Mouse (Mus musculus): ENCODE measurements around the gene Pnpla8. TPM values are rescaled to one million over a fixed set of nuclear protein-coding genes. Genes with fewer than 3 reads are reported as not detected.

Gene Pnpla8
- polyA plus RNA-seq, 1 experiment from 2014 or later, result 53.5 TPM

DNA sequence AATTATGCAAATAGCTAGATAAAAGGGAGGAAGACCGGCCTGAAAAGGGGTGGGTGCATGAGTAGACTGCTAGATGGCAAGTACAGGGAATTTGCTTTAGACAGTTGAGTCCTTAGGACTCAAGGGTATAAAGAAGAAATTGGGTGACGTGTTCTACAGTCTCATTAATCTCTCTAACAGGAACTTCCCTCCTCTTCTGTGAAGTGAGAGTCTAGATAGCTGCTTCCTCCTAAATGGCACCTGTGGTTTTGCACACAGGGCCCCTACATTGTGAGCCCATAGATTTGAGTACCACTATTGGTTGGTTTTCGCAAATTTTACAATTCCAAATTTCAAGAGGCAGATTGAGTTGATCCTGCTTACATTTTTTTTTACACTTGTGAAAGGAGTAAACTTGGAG lies 3.5 kb downstream of the Pnpla8 start:
- no peaks in the 10 kb centered on the region for H3K36me3 ChIP-seq (ENCODE audit: control insufficient read depth, insufficient read depth, low read length)
- H3K9me3 ChIP-seq (ENCODE audit: control insufficient read depth, low read length), result no peaks in the 10 kb centered on the region
- no peaks in the 10 kb centered on the region for H3K4me1 ChIP-seq (replicated peaks; ENCODE audit: control insufficient read depth, insufficient read depth)
- TF ChIP-seq EP300 (optimal IDR thresholded peaks at IDR 0.05) (no peak), CTCF (IDR thresholded peaks at IDR 0.05; ENCODE audit: low read depth) (no peak)
- DNase-seq (ENCODE audit: low spot score) (no peak), ATAC-seq (ENCODE audit: low FRiP score, low TSS enrichment) (no peak)
- no peak overlapping the region for H3K27ac ChIP-seq (replicated peaks)
- no peak overlapping the region for H3K9ac ChIP-seq (ENCODE audit: low read length)
- no peaks in the 10 kb centered on the region for H3K27me3 ChIP-seq (ENCODE audit: control insufficient read depth, insufficient read depth, low read length)
- no peak overlapping the region for H3K4me3 ChIP-seq (ENCODE audit: low read depth, low read length)
- no peak overlapping the region for H3K4me2 ChIP-seq (replicated peaks; ENCODE audit: low read depth)
- WGBS, result 68% methylated on average over 3 of the region's 3 CpGs

DNA sequence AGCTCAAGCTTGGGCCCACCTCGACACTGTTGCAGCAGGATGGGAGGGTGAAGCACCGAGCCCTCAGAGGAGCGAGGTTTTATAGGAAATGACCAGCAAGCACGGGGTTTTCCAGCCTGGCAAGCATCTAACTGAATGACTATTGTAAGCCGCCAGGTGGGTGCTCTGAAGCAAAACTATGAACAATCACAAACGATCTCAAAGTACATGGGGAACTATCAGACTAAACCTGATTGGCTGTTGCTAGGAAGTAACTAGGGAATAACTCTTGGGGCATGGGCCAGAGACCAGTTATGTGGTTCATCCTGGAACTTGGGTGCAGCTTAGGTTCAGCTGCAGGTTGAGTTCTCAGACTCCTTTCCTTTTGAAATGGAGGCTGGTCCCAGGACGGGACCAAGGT lies 19.9 kb downstream of the Pnpla8 start:
- ATAC-seq (ENCODE audit: low FRiP score, low TSS enrichment) (no peak), DNase-seq (ENCODE audit: low spot score) (no peak)
- Histone ChIP-seq H3K36me3 (ENCODE audit: control insufficient read depth, insufficient read depth, low read length) (no peaks in the 10 kb centered on the region), H3K9ac (ENCODE audit: low read length) (no peak overlapping the region), H3K9me3 (ENCODE audit: control insufficient read depth, low read length) (no peaks in the 10 kb centered on the region), H3K27ac (replicated peaks) (no peak overlapping the region), H3K4me2 (replicated peaks; ENCODE audit: low read depth) (no peak overlapping the region), H3K4me3 (ENCODE audit: low read depth, low read length) (no peak overlapping the region), H3K4me1 (replicated peaks; ENCODE audit: control insufficient read depth, insufficient read depth) (no peaks in the 10 kb centered on the region), H3K27me3 (ENCODE audit: control insufficient read depth, insufficient read depth, low read length) (no peaks in the 10 kb centered on the region)
- 76% methylated on average over 7 of the region's 7 CpGs for WGBS
- TF ChIP-seq EP300 (optimal IDR thresholded peaks at IDR 0.05) (no peak), CTCF (IDR thresholded peaks at IDR 0.05; ENCODE audit: low read depth) (no peak)

DNA sequence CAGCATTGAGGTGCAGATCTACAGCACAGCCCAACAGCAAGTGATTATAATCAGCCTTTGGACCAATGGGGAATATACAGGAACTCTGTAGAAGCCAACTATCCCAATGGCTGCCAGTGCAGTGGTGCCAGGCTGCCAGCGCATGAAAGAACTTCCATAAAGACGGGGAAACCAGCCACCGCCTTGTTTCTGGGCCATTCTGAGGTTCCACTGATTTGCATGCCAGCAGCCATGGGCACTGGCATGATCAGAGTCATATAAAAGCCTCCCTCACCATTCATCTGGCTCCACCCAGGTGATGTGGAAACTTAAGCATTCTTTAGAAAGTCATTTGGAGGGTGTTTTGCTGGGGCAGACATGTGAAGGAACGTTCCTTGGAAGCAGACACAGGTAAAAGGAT lies 21.2 kb downstream of the Pnpla8 start:
- Histone ChIP-seq H3K4me2 (replicated peaks; ENCODE audit: low read depth) (no peak overlapping the region), H3K27me3 (ENCODE audit: control insufficient read depth, insufficient read depth, low read length) (no peaks in the 10 kb centered on the region), H3K4me3 (ENCODE audit: low read depth, low read length) (no peak overlapping the region), H3K27ac (replicated peaks) (no peak overlapping the region), H3K36me3 (ENCODE audit: control insufficient read depth, insufficient read depth, low read length) (no peaks in the 10 kb centered on the region), H3K9me3 (ENCODE audit: control insufficient read depth, low read length) (no peaks in the 10 kb centered on the region), H3K4me1 (replicated peaks; ENCODE audit: control insufficient read depth, insufficient read depth) (no peaks in the 10 kb centered on the region), H3K9ac (ENCODE audit: low read length) (no peak overlapping the region)
- 84% methylated on average over 4 of the region's 4 CpGs for WGBS
- no peak for ATAC-seq (ENCODE audit: low FRiP score, low TSS enrichment)
- TF ChIP-seq EP300 (optimal IDR thresholded peaks at IDR 0.05), result no peak
- TF ChIP-seq CTCF (IDR thresholded peaks at IDR 0.05; ENCODE audit: low read depth), result no peak
- DNase-seq (ENCODE audit: low spot score), result no peak

DNA sequence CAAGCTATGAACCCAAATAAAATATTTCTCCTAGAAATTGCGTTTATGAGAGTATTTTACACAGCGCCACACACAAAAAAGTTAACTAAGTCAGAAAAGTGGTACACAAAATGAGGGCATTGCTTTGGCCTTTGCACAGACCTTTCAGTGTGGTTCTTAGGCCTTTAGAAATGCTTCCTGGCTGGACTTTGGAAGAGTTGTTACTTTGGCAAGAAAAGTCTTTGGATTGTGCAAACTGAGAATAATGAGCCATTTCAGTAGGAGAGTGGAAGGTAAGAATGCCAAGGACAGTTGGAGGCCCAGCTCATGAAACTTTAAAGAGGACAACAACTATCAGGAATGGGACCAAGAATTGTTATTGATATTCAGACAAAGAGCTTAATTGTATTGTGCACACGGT lies 24.6 kb downstream of the Pnpla8 start:
- WGBS, result 86% methylated on average over 3 of the region's 3 CpGs
- no peak for ATAC-seq (ENCODE audit: low FRiP score, low TSS enrichment)
- H3K9me3 ChIP-seq (ENCODE audit: control insufficient read depth, low read length), result no peaks in the 10 kb centered on the region
- no peak overlapping the region for H3K4me3 ChIP-seq (ENCODE audit: low read depth, low read length)
- no peaks in the 10 kb centered on the region for H3K4me1 ChIP-seq (replicated peaks; ENCODE audit: control insufficient read depth, insufficient read depth)
- no peak for TF ChIP-seq EP300 (optimal IDR thresholded peaks at IDR 0.05)
- TF ChIP-seq CTCF (IDR thresholded peaks at IDR 0.05; ENCODE audit: low read depth), result no peak
- H3K36me3 ChIP-seq (ENCODE audit: control insufficient read depth, insufficient read depth, low read length), result no peaks in the 10 kb centered on the region
- H3K9ac ChIP-seq (ENCODE audit: low read length), result no peak overlapping the region
- no peaks in the 10 kb centered on the region for H3K27me3 ChIP-seq (ENCODE audit: control insufficient read depth, insufficient read depth, low read length)
- H3K27ac ChIP-seq (replicated peaks), result no peak overlapping the region
- H3K4me2 ChIP-seq (replicated peaks; ENCODE audit: low read depth), result no peak overlapping the region
- no peak for DNase-seq (ENCODE audit: low spot score)

DNA sequence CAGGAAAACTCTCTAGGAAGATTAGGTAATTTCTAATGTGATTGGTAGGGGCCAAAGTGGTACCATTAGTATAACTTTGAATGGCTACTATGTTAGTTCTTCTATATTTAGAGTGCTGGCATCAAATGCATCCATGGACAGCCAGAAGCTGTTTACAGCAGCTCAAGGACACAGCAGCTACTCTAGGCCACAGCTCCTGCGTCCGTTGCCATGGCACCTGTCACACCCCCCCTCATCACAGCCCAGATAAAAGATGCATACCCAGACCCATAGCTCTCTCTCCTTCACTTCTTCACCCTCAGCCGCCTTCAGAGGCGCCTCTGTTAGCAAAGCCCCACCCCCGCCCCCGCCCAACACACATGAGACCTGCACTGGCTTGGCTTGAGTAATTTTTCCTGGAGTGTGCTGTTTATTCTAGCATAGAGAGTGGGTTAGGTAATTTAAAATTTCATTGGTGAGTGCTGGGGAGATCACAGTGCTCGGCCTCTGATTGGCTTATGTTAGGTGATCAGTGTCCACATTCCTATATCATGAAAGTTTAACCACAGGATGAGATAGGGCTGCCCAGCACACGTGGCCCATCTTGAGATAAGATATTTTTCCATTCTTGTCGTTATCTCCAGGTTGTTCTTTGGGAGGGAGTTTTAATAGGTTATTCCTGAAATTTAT lies 27.3 kb downstream of the Pnpla8 start:
- Histone ChIP-seq H3K4me2 (replicated peaks; ENCODE audit: low read depth) (no peak overlapping the region), H3K27ac (replicated peaks) (no peak overlapping the region), H3K9me3 (ENCODE audit: control insufficient read depth, low read length) (no peaks in the 10 kb centered on the region), H3K27me3 (ENCODE audit: control insufficient read depth, insufficient read depth, low read length) (no peaks in the 10 kb centered on the region), H3K4me1 (replicated peaks; ENCODE audit: control insufficient read depth, insufficient read depth) (no peaks in the 10 kb centered on the region), H3K4me3 (ENCODE audit: low read depth, low read length) (no peak overlapping the region), H3K9ac (ENCODE audit: low read length) (no peak overlapping the region), H3K36me3 (ENCODE audit: control insufficient read depth, insufficient read depth, low read length) (no peaks in the 10 kb centered on the region)
- WGBS, result 57% methylated on average over 9 of the region's 9 CpGs
- TF ChIP-seq CTCF (IDR thresholded peaks at IDR 0.05; ENCODE audit: low read depth) (no peak), EP300 (optimal IDR thresholded peaks at IDR 0.05) (no peak)
- ATAC-seq (ENCODE audit: low FRiP score, low TSS enrichment), result peak; percentile 77
- DNase-seq (ENCODE audit: low spot score), result peak; percentile 18

DNA sequence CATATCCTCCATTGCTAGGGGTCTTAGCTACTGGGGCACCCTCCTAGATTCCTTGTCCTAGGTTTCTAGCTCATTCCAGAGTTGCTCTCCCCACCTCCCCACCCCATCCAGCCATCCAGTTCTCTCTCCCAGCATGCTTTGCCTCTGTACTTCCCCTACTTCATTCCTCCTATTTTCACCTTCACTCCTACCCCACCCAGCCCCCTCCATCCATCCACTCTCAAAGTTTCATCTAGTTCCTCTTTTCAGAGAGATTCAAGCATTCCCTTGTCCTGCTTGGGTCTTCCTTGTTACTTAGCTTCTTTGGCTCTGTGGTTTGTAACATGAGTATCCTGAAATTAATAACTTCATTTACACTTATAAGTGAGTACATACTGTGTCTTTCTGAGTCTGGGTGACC lies 41.4 kb downstream of the Pnpla8 start:
- H3K9me3 ChIP-seq (ENCODE audit: control insufficient read depth, low read length), result no peaks in the 10 kb centered on the region

More for the DNA sequence above, 41.4 kb downstream of the Pnpla8 start:
- ATAC-seq (ENCODE audit: low FRiP score, low TSS enrichment), result no peak
- H3K4me3 ChIP-seq (ENCODE audit: low read depth, low read length), result no peak overlapping the region
- no peak for DNase-seq (ENCODE audit: low spot score)
- H3K27me3 ChIP-seq (ENCODE audit: control insufficient read depth, insufficient read depth, low read length), result no peaks in the 10 kb centered on the region
- no peak overlapping the region for H3K4me2 ChIP-seq (replicated peaks; ENCODE audit: low read depth)
- no peak overlapping the region for H3K9ac ChIP-seq (ENCODE audit: low read length)
- H3K4me1 ChIP-seq (replicated peaks; ENCODE audit: control insufficient read depth, insufficient read depth), result no peaks in the 10 kb centered on the region
- TF ChIP-seq CTCF (IDR thresholded peaks at IDR 0.05; ENCODE audit: low read depth) (no peak), EP300 (optimal IDR thresholded peaks at IDR 0.05) (no peak)
- no peak overlapping the region for H3K27ac ChIP-seq (replicated peaks)
- no peaks in the 10 kb centered on the region for H3K36me3 ChIP-seq (ENCODE audit: control insufficient read depth, insufficient read depth, low read length)
